Mouse (Mus musculus): ENCODE measurements around the gene Auh.

GRCm38 (mm10) chr13:52863436-52863835, 66.0 kb downstream of the Auh start:
- TF ChIP-seq CTCF (IDR thresholded peaks at IDR 0.05; ENCODE audit: low read depth, low read length) (no peak), POLR2A (IDR thresholded peaks at IDR 0.05; ENCODE audit: extremely low read depth, insufficient read depth, low read length) (no peak)

Measured in liver, adult 2 months (tissue).